31 mouse cellular contexts compared by ENCODE assay signal in genomic region chr16:38459990-38460389, GRCm38 (mm10). TPM values are rescaled to one million over a fixed set of nuclear protein-coding genes. Genes with fewer than 3 reads are reported as not detected.
A peak's percentile ranks its signal among the peaks of the same experiment; 100 is the strongest.
DNase-seq lines count a peak whose midpoint lies in the region; ATAC-seq and TF ChIP-seq lines count a peak whose summit lies in the region.
"Had no signal": no experiment of that assay in that cellular context is flagged by ENCODE, and none has a peak within 500 bp of the region (broad histone marks: within the 10 kb centered on the region; RNA-seq: fewer than 3 reads in every experiment).

No protein-coding gene starts in this region.

- H3ac ChIP-seq in myocyte (ENCODE audit: control insufficient read depth, insufficient read length), result no peak overlapping the region

- H3K36me3 ChIP-seq in midbrain, embryonic 11.5 days (ENCODE audit: control insufficient read depth, insufficient read depth, low read length), result no peaks in the 10 kb centered on the region
- no peaks in the 10 kb centered on the region for H3K36me3 ChIP-seq in midbrain, embryonic 10.5 days
- no peaks in the 10 kb centered on the region for H3K36me3 ChIP-seq in G1E (replicated peaks)
- no peaks in the 10 kb centered on the region for H3K36me3 ChIP-seq in myocyte (ENCODE audit: control insufficient read depth, insufficient read depth)
- no peaks in the 10 kb centered on the region for H3K36me3 ChIP-seq in intestine, embryonic 16.5 days (ENCODE audit: control insufficient read depth, insufficient read depth, low read length)
- H3K36me3 ChIP-seq in heart, adult 2 months (ENCODE audit: control insufficient read depth, insufficient read depth, low read length), result no peaks in the 10 kb centered on the region
- H3K36me3 ChIP-seq: embryonic facial prominence, embryonic 12.5 days; embryonic facial prominence, embryonic 15.5 days; forebrain, embryonic 12.5 days; forebrain, embryonic 15.5 days; heart, embryonic 12.5 days; heart, embryonic 15.5 days had no signal

- peaks cover 62% of the 10 kb centered on the region for H3K79me2 ChIP-seq in myocyte (ENCODE audit: control insufficient read depth, insufficient read depth)
- no peaks in the 10 kb centered on the region for H3K79me2 ChIP-seq in heart, adult 2 months (replicated peaks; ENCODE audit: control insufficient read depth, insufficient read depth, low read length)

- no peak overlapping the region for H3K9ac ChIP-seq in midbrain, embryonic 11.5 days (ENCODE audit: low read length)
- no peak overlapping the region for H3K9ac ChIP-seq in intestine, embryonic 16.5 days (ENCODE audit: low read depth, low read length)
- no peak overlapping the region for H3K9ac ChIP-seq in heart, adult 2 months (ENCODE audit: low read depth, low read length)
- H3K9ac ChIP-seq: embryonic facial prominence, embryonic 12.5 days; embryonic facial prominence, embryonic 15.5 days; forebrain, embryonic 12.5 days; forebrain, embryonic 15.5 days; heart, embryonic 12.5 days; heart, embryonic 15.5 days; hindbrain, embryonic 14.5 days had no signal

- no peak for TF ChIP-seq POLR2A in myocyte (IDR thresholded peaks at IDR 0.05; ENCODE audit: insufficient read length, low read depth)
- no peak for TF ChIP-seq POLR2A in heart, adult 2 months (IDR thresholded peaks at IDR 0.05; ENCODE audit: insufficient read depth, low read depth, low read length)

- H3K4me1 ChIP-seq in midbrain, embryonic 11.5 days (ENCODE audit: control insufficient read depth, insufficient read depth, low read length), result no peaks in the 10 kb centered on the region
- no peaks in the 10 kb centered on the region for H3K4me1 ChIP-seq in midbrain, embryonic 10.5 days
- peaks cover 64% of the 10 kb centered on the region for H3K4me1 ChIP-seq in G1E (ENCODE audit: insufficient read depth, low read depth, low read length)
- no peaks in the 10 kb centered on the region for H3K4me1 ChIP-seq in intestine, embryonic 16.5 days (ENCODE audit: control insufficient read depth, insufficient read depth, low read length)
- no peaks in the 10 kb centered on the region for H3K4me1 ChIP-seq in heart, adult 2 months (ENCODE audit: control insufficient read depth, insufficient read depth, low read length)
- H3K4me1 ChIP-seq: embryonic facial prominence, embryonic 12.5 days; embryonic facial prominence, embryonic 15.5 days; forebrain, embryonic 12.5 days; forebrain, embryonic 15.5 days; heart, embryonic 12.5 days; heart, embryonic 15.5 days had no signal

- no peak overlapping the region for H3K4me2 ChIP-seq in midbrain, embryonic 11.5 days
- H3K4me2 ChIP-seq in myocyte (ENCODE audit: low read depth), result peak overlapping the region; percentile 65
- H3K4me2 ChIP-seq in intestine, embryonic 16.5 days (ENCODE audit: low read depth, low read length), result no peak overlapping the region
- H3K4me2 ChIP-seq: embryonic facial prominence, embryonic 12.5 days; embryonic facial prominence, embryonic 15.5 days; forebrain, embryonic 12.5 days; forebrain, embryonic 15.5 days; heart, embryonic 12.5 days; heart, embryonic 15.5 days; hindbrain, embryonic 14.5 days had no signal

- 91% methylated on average over 4 of the region's 4 CpGs for WGBS in midbrain, embryonic 11.5 days
- WGBS in midbrain, embryonic 10.5 days, result 92% methylated on average over 4 of the region's 4 CpGs
- 88% methylated on average over 4 of the region's 4 CpGs for WGBS in intestine, embryonic 16.5 days
- WGBS in heart, adult 2 months, result 78% methylated on average over 4 of the region's 4 CpGs

- ATAC-seq in midbrain, embryonic 11.5 days (ENCODE audit: low FRiP score), result no peak
- ATAC-seq in G1E (ENCODE audit: extremely low read depth, insufficient number of reproducible peaks, low FRiP score, poor library complexity, severe bottlenecking), result no peak
- no peak for ATAC-seq in intestine, embryonic 16.5 days
- ATAC-seq: CD4-positive, CD25-positive, alpha-beta regulatory T cell, adult 4 months; forebrain, embryonic 15.5 days; hindbrain, postnatal 0 days; inflammation-experienced regulatory T-cells, adult 6 months; intestine, postnatal 0 days had no signal

- TF ChIP-seq CTCF in G1E (IDR thresholded peaks at IDR 0.05; ENCODE audit: low read depth, low read length), result no peak
- TF ChIP-seq CTCF in heart, adult 2 months (IDR thresholded peaks at IDR 0.05), result no peak

- no peaks in the 10 kb centered on the region for H3K27me3 ChIP-seq in midbrain, embryonic 11.5 days (ENCODE audit: control insufficient read depth, insufficient read depth, low read length)
- no peaks in the 10 kb centered on the region for H3K27me3 ChIP-seq in midbrain, embryonic 10.5 days (ENCODE audit: low read depth, poor library complexity, severe bottlenecking)
- 0 out of 2 replicates have a peak, but pooled peaks cover 2% of the 10 kb centered on the region for H3K27me3 ChIP-seq in G1E (ENCODE audit: insufficient read depth, low read length)
- H3K27me3 ChIP-seq in myocyte (ENCODE audit: control insufficient read depth, insufficient read depth, insufficient read length), result no peaks in the 10 kb centered on the region
- no peaks in the 10 kb centered on the region for H3K27me3 ChIP-seq in intestine, embryonic 16.5 days (replicated peaks; ENCODE audit: control insufficient read depth, insufficient read depth, low read length)
- no peaks in the 10 kb centered on the region for H3K27me3 ChIP-seq in heart, adult 2 months (ENCODE audit: control insufficient read depth, insufficient read depth, low read length)
- H3K27me3 ChIP-seq: embryonic facial prominence, embryonic 12.5 days; embryonic facial prominence, embryonic 15.5 days; forebrain, embryonic 12.5 days; forebrain, embryonic 15.5 days; heart, embryonic 15.5 days had no signal

- no peak for TF ChIP-seq EP300 in heart, adult 2 months (IDR thresholded peaks at IDR 0.05; ENCODE audit: insufficient read depth, low read depth, low read length)

- intact Hi-C loops in heart, adult 2 months (cut with DNase I), result no loop called here

- no peaks in the 10 kb centered on the region for H3K9me3 ChIP-seq in midbrain, embryonic 11.5 days (ENCODE audit: control insufficient read depth, low read length)
- no peaks in the 10 kb centered on the region for H3K9me3 ChIP-seq in midbrain, embryonic 10.5 days (replicated peaks)
- no peaks in the 10 kb centered on the region for H3K9me3 ChIP-seq in G1E (replicated peaks)
- H3K9me3 ChIP-seq in intestine, embryonic 16.5 days (ENCODE audit: control insufficient read depth, low read length), result no peaks in the 10 kb centered on the region
- H3K9me3 ChIP-seq: embryonic facial prominence, embryonic 12.5 days; embryonic facial prominence, embryonic 15.5 days; forebrain, embryonic 12.5 days; forebrain, embryonic 15.5 days; heart, embryonic 12.5 days; heart, embryonic 15.5 days had no signal

- peak; percentile 35 for DNase-seq in midbrain, embryonic 11.5 days (ENCODE audit: low spot score, missing footprints)
- DNase-seq in midbrain, embryonic 10.5 days (ENCODE audit: low spot score), result no peak
- DNase-seq in G1E (ENCODE audit: low spot score), result no peak
- no peak for DNase-seq in heart, adult 2 months
- DNase-seq: adrenal gland, adult 2 months; adrenal gland, postnatal 14 days; B cell, adult 2 months; cerebellum, adult 11-12 months; cerebellum, adult 8-10 months; cerebellum, postnatal 10 days; gastrocnemius, postnatal 10 days; gastrocnemius, postnatal 36 days; heart, postnatal 10 days; heart, postnatal 4 days; kidney, adult 2 months had no signal

- H3K4me3 ChIP-seq in midbrain, embryonic 11.5 days (ENCODE audit: low read depth, low read length), result no peak overlapping the region
- H3K4me3 ChIP-seq in midbrain, embryonic 10.5 days, result no peak overlapping the region
- H3K4me3 ChIP-seq in G1E (ENCODE audit: low read depth, low read length) (peak overlapping the region; percentile 31; the same call in 1 of the 2 replicates), myocyte (peak overlapping the region; percentile 59)
- H3K4me3 ChIP-seq in intestine, embryonic 16.5 days (ENCODE audit: low read length), result no peak overlapping the region
- no peak overlapping the region for H3K4me3 ChIP-seq in heart, adult 2 months
- H3K4me3 ChIP-seq: embryonic facial prominence, embryonic 12.5 days; embryonic facial prominence, embryonic 15.5 days; erythroblast, embryonic 14.5 days; forebrain, embryonic 12.5 days; forebrain, embryonic 15.5 days; heart, embryonic 12.5 days; heart, embryonic 15.5 days had no signal

- H3K27ac ChIP-seq in midbrain, embryonic 11.5 days (ENCODE audit: low read depth, low read length), result no peak overlapping the region
- no peak overlapping the region for H3K27ac ChIP-seq in midbrain, embryonic 10.5 days (replicated peaks)
- no peak overlapping the region for H3K27ac ChIP-seq in intestine, embryonic 16.5 days (ENCODE audit: low read length)
- no peak overlapping the region for H3K27ac ChIP-seq in heart, adult 2 months
- H3K27ac ChIP-seq: embryonic facial prominence, embryonic 12.5 days; embryonic facial prominence, embryonic 15.5 days; forebrain, embryonic 12.5 days; forebrain, embryonic 15.5 days; heart, embryonic 15.5 days; hindbrain, embryonic 14.5 days; hindbrain, postnatal 0 days had no signal

RNA-seq across cellular contexts. Expression of gene Cd80, which starts 4.6 kb away (rescaled TPM):
- 0.42 and 0.65 TPM in 2 replicates for polyA plus RNA-seq in midbrain, embryonic 11.5 days (2014; fragmentation: Nextera tagmentation; extraction: Ambion mirVana)
- 0.23 and 0.67 TPM in 2 replicates for polyA plus RNA-seq in midbrain, embryonic 10.5 days (2016; fragmentation: Nextera tagmentation; extraction: Ambion mirVana)
- total RNA-seq in G1E (2014; fragmentation: Nextera tagmentation), result 62.1 and 77.0 TPM in 2 replicates
- 4.9 and 5.3 TPM in 2 replicates for total RNA-seq in G1E (2017)
- polyA plus RNA-seq in G1E (2012), result 2.2 and 3.0 TPM in 2 replicates
- polyA plus RNA-seq in myocyte (2012; fragmentation: generic; extraction: Trizol), result 27.1 TPM
- 0.18 and 0.27 TPM in 2 replicates for polyA plus RNA-seq in intestine, embryonic 16.5 days (2015; fragmentation: Nextera tagmentation; extraction: Ambion mirVana)
- under 1 TPM; 0.86 to 0.89 TPM for total RNA-seq in heart, adult 2 months (2021)
- 0.59 and 0.88 TPM in 2 replicates for polyA plus RNA-seq in heart, adult 2 months (2012; rRNA removed)
- total RNA-seq: granulocyte monocyte progenitor cell, adult 5-6 weeks had no signal
- polyA plus RNA-seq: adrenal gland, adult 2 months; erythroblast, embryonic 14.5 days had no signal

RNA-seq across cellular contexts. Expression of gene Adprh, which starts 7.5 kb away (rescaled TPM):
- polyA plus RNA-seq in midbrain, embryonic 11.5 days (2014; fragmentation: Nextera tagmentation; extraction: Ambion mirVana), result 122 and 134 TPM in 2 replicates
- 144 and 150 TPM in 2 replicates for polyA plus RNA-seq in midbrain, embryonic 10.5 days (2016; fragmentation: Nextera tagmentation; extraction: Ambion mirVana)
- 56.4 and 60.6 TPM in 2 replicates for total RNA-seq in G1E (2014; fragmentation: Nextera tagmentation)
- 26.4 and 28.4 TPM in 2 replicates for total RNA-seq in G1E (2017)
- polyA plus RNA-seq in G1E (2012), result 355 and 468 TPM in 2 replicates
- 124 TPM for polyA plus RNA-seq in myocyte (2012; fragmentation: generic; extraction: Trizol)
- polyA plus RNA-seq in intestine, embryonic 16.5 days (2015; fragmentation: Nextera tagmentation; extraction: Ambion mirVana), result 85.1 and 88.9 TPM in 2 replicates
- 10 to 100 TPM; 23.4 to 25.2 TPM for total RNA-seq in heart, adult 2 months (2021)
- 21.0 and 27.9 TPM in 2 replicates for polyA plus RNA-seq in heart, adult 2 months (2012; rRNA removed)

RNA-seq across cellular contexts. Expression of gene Pla1a, which starts 27.0 kb away (rescaled TPM):
- polyA plus RNA-seq in midbrain, embryonic 11.5 days (2014; fragmentation: Nextera tagmentation; extraction: Ambion mirVana), result 0.23 and 0.59 TPM in 2 replicates
- 0.07 and 0.11 TPM in 2 replicates for polyA plus RNA-seq in midbrain, embryonic 10.5 days (2016; fragmentation: Nextera tagmentation; extraction: Ambion mirVana)
- total RNA-seq in G1E (2014; fragmentation: Nextera tagmentation) (1.7 TPM in 1 of 2 replicates, not detected in the other), G1E (2017) (0.16 TPM in 1 of 2 replicates, not detected in the other)
- polyA plus RNA-seq in G1E (2012) (not detected in 2 replicates), myocyte (2012; fragmentation: generic; extraction: Trizol) (13.9 TPM)
- polyA plus RNA-seq in intestine, embryonic 16.5 days (2015; fragmentation: Nextera tagmentation; extraction: Ambion mirVana), result 1.3 and 1.9 TPM in 2 replicates
- 1 to 10 TPM; 6.8 to 8.8 TPM for total RNA-seq in heart, adult 2 months (2021)
- 9.6 and 13.6 TPM in 2 replicates for polyA plus RNA-seq in heart, adult 2 months (2012; rRNA removed)
- total RNA-seq: granulocyte monocyte progenitor cell, adult 5-6 weeks; MEL had no signal
- polyA plus RNA-seq: erythroblast, embryonic 14.5 days had no signal

Comparison
In these comparisons a context has a peak if more than half of its experiments do, and no peak if none do; other contexts are left out.
1. H3K4me3 ChIP-seq: peak in G1E (single experiment) and myocyte (single experiment); none in midbrain, embryonic 11.5 days (single experiment), midbrain, embryonic 10.5 days (single experiment), intestine, embryonic 16.5 days (single experiment) and heart, adult 2 months (single experiment).